Mouse (Mus musculus) midbrain, embryonic 11.5 days (tissue): ENCODE results near the gene Bnc1. TPM values are rescaled to one million over a fixed set of nuclear protein-coding genes. Genes with fewer than 3 reads are reported as not detected.

Experiments
- ATAC-seq: fragments of 200-750 bp; cut with Nextera tagmentation; 2 replicates; pipeline ENCODE4 v1.8.0; 2017; ENCODE audit warnings: moderate TSS enrichment, moderate library complexity; ENCODE audit not compliant: low FRiP score
- DNase-seq: peaks from one replicate; pipeline ENCODE4 v3.0.0; 2015; ENCODE audit warnings: low spot score; ENCODE audit errors: missing footprints
- H3K27ac ChIP-seq: fragments of 300-500 bp; sonication (generic); 2 replicates; pipeline ENCODE4 v1.5.1; 2014; ENCODE audit warnings: low read depth, low read length
- H3K27me3 ChIP-seq: fragments of 300-500 bp; sonication (generic); 2 replicates; pipeline ENCODE4 v1.6.1; 2014; ENCODE audit warnings: mild to moderate bottlenecking, low read length, moderate library complexity, mixed read lengths; ENCODE audit not compliant: control insufficient read depth, insufficient read depth
- H3K36me3 ChIP-seq: fragments of 300-500 bp; sonication (generic); 2 replicates; pipeline ENCODE4 v1.6.1; 2014; ENCODE audit warnings: mild to moderate bottlenecking, low read length, moderate library complexity, mixed read lengths; ENCODE audit not compliant: control insufficient read depth, insufficient read depth
- H3K4me1 ChIP-seq: fragments of 300-500 bp; sonication (generic); 2 replicates; pipeline ENCODE4 v1.6.1; 2014; ENCODE audit warnings: low read length; ENCODE audit not compliant: control insufficient read depth, insufficient read depth
- H3K4me2 ChIP-seq: fragments of 300-500 bp; sonication (generic); 2 replicates; pipeline ENCODE4 v1.6.1; 2014; ENCODE audit warnings: mild to moderate bottlenecking, moderate library complexity
- H3K4me3 ChIP-seq: fragments of 300-500 bp; sonication (generic); 2 replicates; pipeline ENCODE4 v1.5.1; 2014; ENCODE audit warnings: low read depth, low read length
- H3K9ac ChIP-seq: fragments of 300-500 bp; sonication (generic); 2 replicates; pipeline ENCODE4 v1.6.1; 2014; ENCODE audit warnings: low read length
- H3K9me3 ChIP-seq: fragments of 300-500 bp; sonication (generic); 2 replicates; pipeline ENCODE4 v1.6.1; 2016; ENCODE audit warnings: low read length; ENCODE audit not compliant: control insufficient read depth
- WGBS: fragments of 180-500 bp; shearing (Covaris S2); extraction: QIAGEN DNeasy Blood & Tissue Kit; methylation state at CpG from one replicate; pipeline ENCODE4 v1.1.7; 2014; 5-methylcytosine and 5-hydroxymethylcytosine counted together
- polyA plus RNA-seq: library from polyadenylated mRNA; unstranded; fragments of >200 nt; fragmentation: Nextera tagmentation; extraction: Ambion mirVana; gene quantifications from 2 replicates; pipeline ENCODE4 v1.2.1, GENCODE M21; 2014

Bnc1 gene
- polyA plus RNA-seq, 1 experiment from 2014 or later, result 0.44 TPM

DNA sequence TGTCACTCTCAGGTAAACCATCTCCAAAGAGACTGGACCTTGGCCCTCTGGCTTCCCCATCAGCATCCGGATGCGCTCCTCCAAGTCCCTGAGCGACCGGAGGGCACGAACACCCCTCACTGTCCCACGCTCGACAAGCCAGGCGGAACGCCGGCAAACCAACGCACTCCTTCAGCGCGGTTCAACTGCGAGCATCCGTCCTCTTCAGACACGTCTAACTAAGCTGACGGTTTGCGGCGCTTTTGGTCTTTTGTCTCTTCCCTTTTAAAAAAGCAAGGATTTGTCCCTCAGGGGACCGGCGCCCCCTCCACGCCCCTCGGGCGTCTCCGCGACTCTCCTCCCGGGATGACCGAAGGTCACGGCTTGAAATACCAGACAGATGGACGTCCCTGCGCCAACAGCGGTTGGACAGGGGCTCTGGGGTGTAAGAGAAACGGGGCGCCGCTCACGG is 456 bp downstream of the Bnc1 start:
- ATAC-seq (peak; percentile 59), DNase-seq (peak; percentile 96)
- peak overlapping the region; percentile 38; the same call in 1 of the 2 replicates for H3K9ac ChIP-seq
- H3K4me2 ChIP-seq, result peak overlapping the region; percentile 64
- no peaks in the 10 kb centered on the region for H3K9me3 ChIP-seq
- H3K27me3 ChIP-seq, result peaks cover 55% of the 10 kb centered on the region
- peak overlapping the region; percentile 57 for H3K4me3 ChIP-seq
- H3K36me3 ChIP-seq, result no peaks in the 10 kb centered on the region
- no peak overlapping the region for H3K27ac ChIP-seq
- under 1% methylated on average over 35 of the region's 36 CpGs for WGBS
- peaks cover 9% of the 10 kb centered on the region for H3K4me1 ChIP-seq

DNA sequence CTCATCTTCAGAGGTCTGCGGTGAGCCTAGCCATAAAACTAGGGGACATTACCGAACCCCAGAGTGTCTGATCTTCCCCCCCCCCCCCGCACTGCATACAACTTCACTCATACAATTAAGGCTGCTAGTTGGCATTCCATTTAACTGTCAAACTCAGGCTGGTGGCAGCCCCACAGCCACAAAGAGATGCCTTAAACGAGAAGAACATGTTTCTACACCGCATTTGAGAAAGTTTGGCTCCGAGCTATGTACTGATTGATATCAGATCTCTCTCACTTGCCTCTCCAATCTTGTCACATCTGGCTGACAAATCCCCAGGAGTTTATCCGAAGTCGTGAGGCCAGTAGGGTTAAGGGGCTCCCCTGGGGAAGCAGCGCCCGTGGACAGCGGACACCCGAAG is 976 bp downstream of the Bnc1 start:
- 9% methylated on average over 12 of the region's 12 CpGs for WGBS
- Histone ChIP-seq H3K27ac (no peak overlapping the region), H3K9me3 (no peaks in the 10 kb centered on the region), H3K27me3 (peaks cover 55% of the 10 kb centered on the region), H3K4me2 (peak overlapping the region; percentile 64), H3K9ac (no peak overlapping the region), H3K4me1 (peaks cover 9% of the 10 kb centered on the region), H3K4me3 (peak overlapping the region; percentile 57), H3K36me3 (no peaks in the 10 kb centered on the region)
- ATAC-seq (no peak), DNase-seq (peak; percentile 92)

DNA sequence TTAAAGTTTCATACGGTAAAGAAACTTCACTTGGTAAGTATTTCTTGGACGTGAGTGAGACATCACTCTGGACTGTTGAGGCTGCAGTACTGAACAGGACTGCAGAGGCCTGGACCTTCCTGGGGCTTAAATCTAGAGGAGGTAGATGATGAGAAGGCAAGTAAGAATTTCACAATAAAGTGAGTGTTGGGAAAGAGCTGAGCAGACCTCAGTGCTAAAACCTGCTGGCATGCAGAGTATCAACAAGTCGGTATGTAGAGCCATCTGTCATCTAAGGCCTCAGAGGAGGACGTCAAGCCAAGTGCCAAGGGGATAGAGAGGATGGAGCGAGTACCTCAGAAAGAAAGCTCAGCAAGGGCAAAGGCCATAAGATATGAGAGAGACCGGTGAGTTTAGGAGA is 8.4 kb downstream of the Bnc1 start:
- Histone ChIP-seq H3K4me2 (no peak overlapping the region), H3K9ac (no peak overlapping the region), H3K36me3 (no peaks in the 10 kb centered on the region), H3K27me3 (peaks cover under 1% of the 10 kb centered on the region; the same call in 1 of the 2 replicates), H3K9me3 (no peaks in the 10 kb centered on the region), H3K4me1 (no peaks in the 10 kb centered on the region), H3K4me3 (no peak overlapping the region), H3K27ac (no peak overlapping the region)
- no peak for ATAC-seq
- WGBS, result 87% methylated on average over 6 of the region's 6 CpGs
- DNase-seq, result no peak

DNA sequence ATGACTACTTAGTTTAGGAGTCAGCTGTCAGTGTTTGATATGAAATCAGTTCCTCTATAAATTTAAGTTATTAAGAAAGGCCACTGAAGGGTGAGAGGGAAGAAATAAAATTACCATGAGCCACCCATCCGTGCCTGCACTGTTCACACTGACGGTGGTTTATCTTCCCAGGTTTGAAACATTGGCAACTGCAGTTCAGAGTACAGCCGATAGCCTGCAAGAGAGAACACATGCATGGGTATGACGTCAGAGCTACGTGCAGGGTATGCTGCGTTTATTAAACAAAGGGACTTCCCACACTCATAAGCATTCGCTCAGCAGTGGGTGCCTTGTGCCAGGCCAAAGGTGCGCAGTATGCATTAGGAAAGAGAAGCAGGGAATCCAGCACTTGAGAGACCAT is 13.8 kb downstream of the Bnc1 start:
- Histone ChIP-seq H3K27me3 (no peaks in the 10 kb centered on the region), H3K4me1 (no peaks in the 10 kb centered on the region), H3K4me2 (no peak overlapping the region), H3K9me3 (no peaks in the 10 kb centered on the region), H3K36me3 (no peaks in the 10 kb centered on the region), H3K9ac (no peak overlapping the region), H3K27ac (no peak overlapping the region), H3K4me3 (no peak overlapping the region)
- 86% methylated on average over 8 of the region's 8 CpGs for WGBS
- DNase-seq (peak; percentile 57), ATAC-seq (no peak)

DNA sequence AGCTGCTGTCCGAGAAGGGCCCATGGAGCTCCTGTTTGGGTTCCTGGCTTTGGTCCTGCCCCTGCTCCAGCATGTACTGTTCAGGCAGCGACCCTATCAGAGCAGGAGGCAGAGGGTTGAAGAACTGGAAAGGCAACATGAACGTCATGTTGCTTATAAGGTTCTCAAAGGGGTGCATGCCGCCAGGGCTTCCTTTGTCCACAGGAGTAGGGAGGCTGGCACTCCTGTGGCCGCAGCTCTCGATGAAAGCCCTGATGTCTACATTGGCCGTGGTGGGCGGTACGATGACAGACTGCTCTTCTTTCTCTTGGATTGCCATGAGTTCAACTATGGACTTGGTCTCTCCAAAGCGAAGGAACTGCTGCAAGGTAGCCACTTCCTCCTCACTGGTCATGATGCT is 17.5 kb downstream of the Bnc1 start:
- no peaks in the 10 kb centered on the region for H3K27me3 ChIP-seq
- no peak overlapping the region for H3K9ac ChIP-seq
- WGBS, result 87% methylated on average over 10 of the region's 10 CpGs
- ATAC-seq (no peak), DNase-seq (no peak)
- H3K27ac ChIP-seq, result no peak overlapping the region
- H3K9me3 ChIP-seq, result no peaks in the 10 kb centered on the region
- no peak overlapping the region for H3K4me3 ChIP-seq
- H3K4me2 ChIP-seq, result no peak overlapping the region
- H3K36me3 ChIP-seq, result no peaks in the 10 kb centered on the region
- H3K4me1 ChIP-seq, result no peaks in the 10 kb centered on the region

DNA sequence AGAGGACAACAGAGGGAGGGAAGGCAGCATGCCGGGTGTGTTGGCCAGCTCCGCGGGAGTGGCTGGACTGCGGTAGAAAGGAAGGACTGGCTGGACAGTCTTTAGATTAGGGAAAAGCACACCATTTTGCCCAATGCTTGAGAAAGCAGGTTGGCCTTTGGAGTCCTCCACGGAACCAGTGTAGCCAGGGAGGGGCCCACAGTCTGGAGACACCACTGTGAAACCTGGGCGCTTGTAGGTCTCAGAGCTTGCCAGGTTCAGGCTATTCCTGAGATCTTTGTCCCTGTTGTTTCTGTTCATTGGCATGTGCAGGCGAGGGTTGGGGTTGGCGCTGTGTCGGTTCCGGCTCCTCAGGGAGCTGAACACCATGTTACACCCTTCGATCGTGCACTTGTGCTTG is 18.2 kb downstream of the Bnc1 start:
- H3K27me3 ChIP-seq, result no peaks in the 10 kb centered on the region
- ATAC-seq (no peak), DNase-seq (no peak)
- no peak overlapping the region for H3K9ac ChIP-seq
- no peak overlapping the region for H3K27ac ChIP-seq
- no peaks in the 10 kb centered on the region for H3K4me1 ChIP-seq
- no peaks in the 10 kb centered on the region for H3K9me3 ChIP-seq
- H3K36me3 ChIP-seq, result no peaks in the 10 kb centered on the region
- 93% methylated on average over 12 of the region's 12 CpGs for WGBS
- no peak overlapping the region for H3K4me3 ChIP-seq
- no peak overlapping the region for H3K4me2 ChIP-seq

DNA sequence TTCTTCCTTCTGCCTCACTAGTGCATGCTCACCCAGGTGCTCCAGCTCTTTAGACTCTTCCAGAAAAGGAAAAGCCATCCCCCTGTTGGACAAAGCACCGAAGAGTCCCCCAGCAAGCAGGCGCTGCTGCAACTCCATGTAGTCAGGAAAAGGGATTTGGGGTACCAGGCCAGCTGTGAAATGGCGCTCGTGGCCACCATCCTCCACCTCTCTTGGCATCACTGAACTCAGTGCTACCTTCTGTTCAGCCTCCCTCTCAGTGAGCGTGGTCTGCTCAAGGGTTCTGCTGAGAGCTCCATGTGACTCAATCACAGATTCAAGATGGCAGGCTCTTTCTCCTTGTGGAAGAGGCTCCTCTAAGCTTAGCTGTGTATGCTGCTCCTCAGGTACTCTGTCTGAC is 18.8 kb downstream of the Bnc1 start:
- no peaks in the 10 kb centered on the region for H3K4me1 ChIP-seq
- no peak overlapping the region for H3K9ac ChIP-seq
- DNase-seq (peak; percentile 53), ATAC-seq (no peak)
- H3K4me2 ChIP-seq, result no peak overlapping the region
- no peaks in the 10 kb centered on the region for H3K9me3 ChIP-seq
- H3K4me3 ChIP-seq, result no peak overlapping the region
- no peak overlapping the region for H3K27ac ChIP-seq
- 95% methylated on average over 5 of the region's 5 CpGs for WGBS
- H3K36me3 ChIP-seq, result no peaks in the 10 kb centered on the region
- no peaks in the 10 kb centered on the region for H3K27me3 ChIP-seq

DNA sequence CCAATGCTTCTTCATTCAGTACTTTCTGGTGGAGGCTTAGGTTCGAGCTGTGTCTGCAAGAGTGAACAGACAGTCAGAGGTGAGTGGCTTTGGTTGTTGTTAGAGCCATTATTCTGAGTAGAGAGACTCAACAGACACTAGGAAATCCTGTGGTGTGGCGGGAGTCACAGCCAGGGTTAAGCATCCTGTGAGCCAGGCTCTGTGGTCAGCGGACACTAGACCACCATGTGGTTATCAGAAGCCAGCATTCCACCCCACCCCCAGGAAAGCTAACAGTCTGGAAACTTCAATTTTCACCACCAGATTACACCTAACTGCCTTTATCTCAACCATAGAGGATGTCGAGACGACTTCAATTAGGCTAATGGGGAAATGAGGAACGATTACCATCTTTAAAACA is 23.1 kb downstream of the Bnc1 start:
- Histone ChIP-seq H3K27ac (no peak overlapping the region), H3K4me3 (no peak overlapping the region), H3K4me2 (no peak overlapping the region), H3K36me3 (no peaks in the 10 kb centered on the region), H3K27me3 (no peaks in the 10 kb centered on the region), H3K9me3 (no peaks in the 10 kb centered on the region), H3K4me1 (no peaks in the 10 kb centered on the region), H3K9ac (no peak overlapping the region)
- WGBS, result 84% methylated on average over 6 of the region's 6 CpGs
- ATAC-seq (no peak), DNase-seq (no peak)

DNA sequence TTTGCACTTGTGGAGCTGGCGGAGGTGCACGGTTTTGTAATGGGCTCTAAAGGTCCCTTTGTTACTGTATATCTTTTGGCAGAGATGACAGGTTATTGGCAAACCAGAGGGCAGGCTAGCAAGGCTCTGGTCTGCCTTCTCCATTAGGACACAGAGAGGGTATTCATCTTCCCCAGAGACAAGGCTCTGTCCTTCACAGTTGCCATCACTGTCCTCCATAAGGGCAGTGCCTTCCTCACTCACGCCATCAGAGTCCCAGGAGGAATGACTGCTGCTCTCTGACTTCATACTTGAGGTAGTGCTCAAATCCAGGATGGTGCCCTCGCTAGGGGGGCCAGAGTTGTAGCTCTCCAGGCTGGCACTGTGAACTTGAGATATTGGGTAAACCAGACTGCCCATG is 23.6 kb downstream of the Bnc1 start:
- no peak overlapping the region for H3K4me3 ChIP-seq
- ATAC-seq (no peak), DNase-seq (no peak)
- no peaks in the 10 kb centered on the region for H3K4me1 ChIP-seq
- no peaks in the 10 kb centered on the region for H3K36me3 ChIP-seq
- H3K9me3 ChIP-seq, result no peaks in the 10 kb centered on the region
- H3K27me3 ChIP-seq, result no peaks in the 10 kb centered on the region
- no peak overlapping the region for H3K27ac ChIP-seq
- H3K9ac ChIP-seq, result no peak overlapping the region
- no peak overlapping the region for H3K4me2 ChIP-seq
- 82% methylated on average over 4 of the region's 4 CpGs for WGBS

DNA sequence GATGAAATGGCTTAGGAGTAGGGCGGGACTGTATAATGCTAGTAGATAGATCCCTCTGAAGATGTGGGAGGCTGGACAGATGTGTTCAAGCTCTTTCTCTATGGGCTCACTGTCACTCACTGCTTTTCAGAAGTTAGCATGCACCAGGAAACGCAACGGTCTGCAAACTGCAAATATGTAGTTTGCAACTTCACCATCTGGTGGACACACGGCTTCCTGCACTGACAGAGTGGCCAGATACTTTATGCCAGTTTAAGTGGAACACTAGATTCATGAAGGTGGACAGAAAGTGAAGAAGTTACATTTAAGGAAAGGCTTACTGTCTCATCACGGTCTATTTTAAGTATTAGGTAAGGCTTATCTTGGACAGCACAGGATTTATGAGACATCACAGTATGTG is 25.9 kb downstream of the Bnc1 start:
- no peak overlapping the region for H3K9ac ChIP-seq
- no peak for ATAC-seq
- 78% methylated on average over 5 of the region's 5 CpGs for WGBS

More for the DNA sequence above, 25.9 kb downstream of the Bnc1 start:
- Histone ChIP-seq H3K9me3 (no peaks in the 10 kb centered on the region), H3K27ac (no peak overlapping the region), H3K4me1 (no peaks in the 10 kb centered on the region), H3K27me3 (no peaks in the 10 kb centered on the region), H3K4me2 (no peak overlapping the region), H3K36me3 (no peaks in the 10 kb centered on the region), H3K4me3 (no peak overlapping the region)
- DNase-seq, result no peak
